Mouse (Mus musculus): ENCODE results near the gene Leprot. TPM values are rescaled to one million over a fixed set of nuclear protein-coding genes. Genes with fewer than 3 reads are reported as not detected.

Gene Leprot
- total RNA-seq, 2 experiments from 2014 or later = 7.4 to 10.4 TPM

DNA sequence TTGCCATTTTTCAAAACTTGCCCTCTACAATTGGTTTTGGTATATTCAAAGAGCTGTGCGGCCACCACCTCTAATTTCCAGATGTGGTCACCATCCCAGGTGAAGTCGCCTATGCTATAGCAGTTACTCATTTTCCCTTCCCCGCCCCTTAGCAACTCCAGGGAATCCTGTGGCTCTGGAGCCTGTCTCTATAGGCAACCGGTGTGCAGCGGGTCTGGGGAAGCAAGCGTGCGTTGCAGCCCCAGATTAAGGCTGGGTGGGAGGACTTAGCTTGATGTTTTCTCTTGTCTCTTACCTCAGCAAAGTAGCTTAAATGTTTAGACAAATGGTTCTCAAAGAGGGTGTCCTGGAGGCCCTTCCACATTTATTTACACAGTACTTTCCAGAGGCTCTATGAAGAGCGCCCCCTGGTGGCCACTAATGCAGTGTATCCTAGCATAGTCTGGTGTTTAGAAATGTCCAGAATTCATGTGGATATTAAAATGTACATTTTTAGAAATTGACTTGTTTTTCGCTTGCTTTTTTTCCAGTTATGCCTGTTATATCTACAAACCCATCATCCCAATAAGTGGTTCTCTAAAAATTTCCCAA is 16.7 kb downstream of the Leprot start:
- DNase-seq (ENCODE audit: low spot score) = peak; percentile 23

DNA sequence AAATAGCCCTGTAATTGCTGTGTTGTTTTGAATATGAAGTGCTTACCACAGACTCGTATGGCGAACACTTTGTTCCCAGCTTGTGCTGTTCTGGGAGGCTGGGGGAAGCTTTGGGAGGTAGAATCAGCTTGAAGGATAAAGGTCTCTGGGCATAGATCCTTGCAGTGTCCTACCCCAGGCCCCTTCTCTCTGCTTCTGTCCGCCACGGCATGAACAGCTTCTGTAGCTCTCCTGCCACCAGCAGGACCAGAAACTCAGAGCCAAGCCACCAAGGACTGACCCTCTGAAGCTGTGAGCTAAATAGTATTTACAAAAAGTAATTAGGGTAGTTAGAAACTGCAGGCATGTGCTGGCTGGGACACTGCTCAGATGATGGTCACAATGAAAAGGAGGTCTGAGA is 17.2 kb downstream of the Leprot start:
- DNase-seq (ENCODE audit: low spot score) = no peak

DNA sequence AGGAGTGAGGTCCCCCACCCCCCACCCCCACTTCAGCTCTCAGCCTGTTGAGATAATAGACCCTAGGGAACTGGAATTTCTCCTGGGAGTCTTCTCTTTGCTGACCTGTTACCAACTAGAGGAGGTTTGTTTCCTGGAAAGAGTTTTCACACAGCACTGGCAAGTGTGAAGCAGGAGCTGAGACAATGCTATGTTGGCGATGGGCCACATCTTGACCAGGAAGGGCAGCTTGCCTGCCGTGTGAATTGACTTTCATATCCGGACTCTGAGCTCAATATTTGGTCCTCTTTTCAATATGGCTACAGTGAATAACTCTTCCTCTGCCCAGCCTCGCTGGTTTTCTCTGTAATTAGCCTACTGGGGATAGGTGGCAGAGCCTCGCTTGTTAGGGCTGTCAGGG is 21.6 kb downstream of the Leprot start:
- DNase-seq (ENCODE audit: low spot score) = no peak

DNA sequence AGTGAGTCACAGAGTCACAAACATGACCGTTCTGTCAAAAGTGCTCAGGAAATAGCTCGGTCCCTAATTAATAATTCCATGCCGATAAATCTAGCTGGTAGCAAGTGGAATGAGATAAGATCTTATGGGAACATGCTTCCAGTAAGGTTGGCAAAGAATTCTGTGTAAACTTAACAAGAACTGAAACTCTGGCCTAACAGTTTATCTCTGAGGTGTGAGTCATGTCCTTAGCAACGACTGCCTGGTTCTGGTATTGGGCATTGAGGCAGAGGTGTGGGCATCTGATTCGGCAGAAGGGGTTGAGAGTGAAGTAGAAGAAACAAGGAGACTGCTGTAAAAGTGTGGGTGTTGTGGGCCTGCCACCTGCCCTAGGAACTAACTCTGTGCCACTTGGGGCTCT is 22.3 kb downstream of the Leprot start:
- no peak for DNase-seq (ENCODE audit: low spot score)

DNA sequence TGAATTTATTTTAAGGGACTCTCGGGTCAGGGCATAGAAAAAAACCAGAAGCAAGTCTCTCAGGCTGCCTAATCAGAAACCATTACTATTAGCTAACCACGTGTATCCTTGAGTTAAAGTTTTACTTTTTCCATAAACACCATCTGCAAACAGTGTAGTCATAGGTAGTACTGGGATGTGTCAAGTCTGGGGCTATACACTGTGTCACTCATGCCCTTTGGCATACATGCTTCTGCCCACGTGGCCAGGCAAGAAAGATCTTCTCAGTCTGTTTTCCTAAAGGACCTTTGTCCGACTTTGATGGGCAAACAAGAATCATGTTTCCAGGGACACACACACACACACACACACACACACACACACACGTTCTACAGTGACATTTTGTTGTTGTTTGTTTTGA is 27.3 kb downstream of the Leprot start:
- no peak for DNase-seq (ENCODE audit: low spot score)

DNA sequence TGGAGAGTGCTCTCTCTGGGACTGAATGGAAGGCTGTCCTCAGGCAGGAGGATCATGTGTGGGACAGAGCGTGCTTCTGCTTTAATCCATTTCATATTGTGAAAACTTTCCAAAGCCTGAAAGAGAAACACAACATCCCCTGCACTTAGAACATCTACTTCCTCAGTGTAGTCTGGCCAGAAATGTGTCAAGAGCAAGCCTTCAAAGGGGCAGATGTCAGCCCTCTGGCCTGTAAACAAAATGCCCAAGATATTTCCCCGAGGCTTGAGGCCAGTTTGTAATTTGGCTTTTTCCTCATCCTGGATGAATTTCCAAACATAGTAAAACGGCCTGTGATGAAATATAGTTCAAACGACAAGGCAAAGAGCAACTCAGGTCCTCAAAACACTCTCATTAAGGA is 28.2 kb downstream of the Leprot start:
- peak; percentile 22 for DNase-seq (ENCODE audit: low spot score)

- DNase-seq (ENCODE audit: low spot score) = no peak
Observed at GRCm38 (mm10) chr4:101682620-101683019, 35.1 kb downstream of the Leprot start.

DNA sequence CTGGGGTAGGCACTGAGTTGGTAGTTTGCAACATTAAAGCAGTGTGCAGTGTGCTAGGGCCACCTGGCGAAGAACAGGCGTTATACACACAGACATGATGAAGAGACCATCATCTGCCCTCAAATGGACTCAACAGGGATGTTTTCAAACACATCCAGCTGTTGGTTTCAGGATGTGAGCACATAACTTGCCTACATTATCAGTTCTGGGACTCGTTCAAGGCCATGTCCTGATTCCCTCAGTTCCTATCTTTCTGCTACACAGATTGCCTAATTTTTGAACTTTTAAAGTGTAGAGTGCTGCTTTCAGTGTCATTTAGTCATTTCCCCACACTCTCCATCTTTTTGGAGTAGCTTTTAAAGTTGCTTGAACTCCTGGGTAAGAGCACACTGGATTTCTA is 35.6 kb downstream of the Leprot start:
- DNase-seq (ENCODE audit: low spot score) = no peak

- DNase-seq (ENCODE audit: low spot score) = no peak
Observed at GRCm38 (mm10) chr4:101684821-101685220, 37.3 kb downstream of the Leprot start.

- no peak for DNase-seq (ENCODE audit: low spot score)
Observed at GRCm38 (mm10) chr4:101686227-101686810, 38.8 kb downstream of the Leprot start.

DNA sequence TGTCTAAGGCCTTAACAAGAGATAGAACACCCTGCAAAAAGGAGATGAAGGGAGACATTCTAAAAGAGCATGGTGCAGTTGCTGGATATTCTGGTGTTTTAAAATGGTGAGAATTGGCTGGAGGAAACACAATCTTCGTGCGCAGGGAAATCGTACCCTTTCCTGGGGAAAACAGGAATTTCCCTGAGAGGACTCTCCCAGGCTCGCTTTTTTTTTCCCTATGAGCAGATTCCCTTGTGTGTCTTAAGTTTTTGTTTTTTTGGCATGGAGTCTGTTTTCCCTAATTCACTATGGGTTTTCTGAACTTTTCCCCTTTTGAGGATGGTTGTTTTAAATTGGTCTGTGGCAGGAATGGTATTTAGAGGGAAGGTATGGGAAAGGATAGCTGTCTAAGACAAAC is 41.7 kb downstream of the Leprot start:
- DNase-seq (ENCODE audit: low spot score) = no peak

GRCm38 (mm10) chr4:101689645-101690044 is 42.1 kb downstream of the Leprot start:
- DNase-seq (ENCODE audit: low spot score) = no peak

GRCm38 (mm10) chr4:101692892-101693291 is 45.4 kb downstream of the Leprot start:
- no peak for DNase-seq (ENCODE audit: low spot score)

DNA sequence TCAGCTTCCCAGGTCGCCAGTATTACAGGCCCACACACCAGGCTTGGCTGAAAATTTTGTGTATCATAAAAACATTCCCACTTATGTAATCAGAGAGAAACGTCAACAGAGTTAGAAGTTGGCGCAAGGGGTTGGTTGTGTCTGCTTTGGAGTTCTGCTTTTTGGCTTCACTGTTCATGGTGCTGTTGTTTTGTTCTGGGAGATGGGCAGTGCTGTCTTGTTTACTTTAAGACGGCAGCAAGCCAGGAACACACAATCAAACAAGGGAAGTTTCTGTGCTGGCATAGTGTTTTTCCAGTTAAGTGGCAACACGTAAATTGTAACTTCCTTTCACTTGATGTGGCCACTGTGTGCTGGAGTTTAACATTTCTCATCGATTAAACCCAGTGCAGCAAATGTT is 47.0 kb downstream of the Leprot start:
- DNase-seq (ENCODE audit: low spot score) = no peak

GRCm38 (mm10) chr4:101697236-101697635 is 49.7 kb downstream of the Leprot start:
- DNase-seq (ENCODE audit: low spot score) = no peak

DNA sequence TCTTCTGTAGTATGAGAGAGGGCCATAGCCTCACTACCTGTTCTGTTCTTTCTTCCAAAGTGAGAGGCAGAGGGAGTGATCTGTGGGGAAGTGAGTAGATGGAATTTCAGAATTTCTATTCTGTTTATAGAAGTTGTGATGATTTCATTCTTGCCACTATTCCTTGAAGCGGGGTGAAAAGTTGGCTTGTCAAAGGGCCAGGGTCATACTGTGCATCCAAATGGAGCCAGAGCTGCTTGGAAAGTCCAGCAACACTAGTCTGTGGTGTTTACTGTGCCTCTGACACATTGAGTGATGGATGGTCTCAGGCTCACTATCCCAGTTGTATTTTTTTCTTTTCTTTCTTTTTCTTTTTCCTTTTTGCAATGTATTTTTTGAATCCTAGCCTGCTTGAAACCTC is 51.9 kb downstream of the Leprot start:
- DNase-seq (ENCODE audit: low spot score) = no peak

DNA sequence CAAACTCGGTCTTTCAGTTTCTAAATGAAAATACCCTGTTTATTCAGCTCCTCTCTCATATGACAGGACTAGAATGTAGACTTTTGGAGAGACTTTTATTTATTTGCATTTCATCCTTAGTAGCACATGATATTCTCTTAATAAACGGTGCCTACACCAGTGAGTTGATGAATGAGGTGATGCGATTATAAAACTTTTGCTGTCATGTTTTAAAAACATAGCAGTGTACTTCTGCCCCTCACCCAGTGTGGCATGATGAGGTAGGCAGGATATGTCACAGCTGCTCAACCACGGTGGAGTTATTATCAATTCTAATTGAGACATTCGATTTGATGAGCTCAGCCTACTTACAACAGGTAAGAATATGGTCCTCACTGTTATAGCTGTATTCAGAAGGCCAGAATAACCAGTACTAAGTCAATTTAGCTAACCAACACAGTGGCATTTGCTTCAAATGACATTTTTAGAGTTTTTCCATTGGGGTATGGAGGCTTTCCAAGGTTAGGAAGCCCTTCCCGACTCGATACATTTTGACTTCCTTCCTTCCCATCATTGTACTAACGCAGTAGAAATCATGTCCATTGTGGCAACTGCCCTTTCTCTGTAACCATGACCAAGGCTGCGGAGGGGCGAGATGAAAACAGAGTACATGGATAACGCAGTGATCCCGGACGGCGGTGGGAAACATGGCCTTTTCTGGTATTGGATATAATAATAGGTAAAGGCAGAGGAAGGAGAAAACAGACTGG is 53.5 kb downstream of the Leprot start:
- DNase-seq (ENCODE audit: low spot score) = no peak

- no peak for DNase-seq (ENCODE audit: low spot score)
Observed at GRCm38 (mm10) chr4:101705325-101705724, 57.8 kb downstream of the Leprot start.

- DNase-seq (ENCODE audit: low spot score) = no peak
Observed at GRCm38 (mm10) chr4:101707234-101707633, 59.7 kb downstream of the Leprot start.

DNA sequence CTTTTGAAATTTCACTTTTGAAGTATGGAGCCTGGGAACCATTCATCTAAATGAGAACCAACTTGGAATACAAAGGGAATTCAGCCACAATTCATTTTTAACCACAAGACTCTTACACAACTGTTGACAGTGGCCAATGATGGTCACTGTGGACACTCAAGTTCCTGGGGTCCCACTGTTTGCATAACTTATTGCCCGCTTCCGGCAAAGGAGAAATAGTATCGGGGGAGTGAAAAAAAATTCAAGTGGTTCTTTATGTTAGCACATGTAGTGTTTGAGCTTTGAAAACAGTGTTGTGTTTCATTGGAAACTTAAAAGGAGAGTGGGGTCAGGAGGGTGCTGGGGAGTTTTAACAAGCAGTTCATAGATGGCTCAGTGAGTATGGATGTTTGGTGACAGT is 60.4 kb downstream of the Leprot start:
- no peak for DNase-seq (ENCODE audit: low spot score)
